Mouse (Mus musculus): ENCODE results near the gene Rnaseh2a.

- no peak for TF ChIP-seq EP300 (IDR thresholded peaks at IDR 0.05; ENCODE audit: low read depth)
- TF ChIP-seq CTCF (IDR thresholded peaks at IDR 0.05; ENCODE audit: low read depth): no peak
Observed at GRCm38 (mm10) chr8:85014431-85014830, 44.9 kb upstream of the Rnaseh2a start, which contains the start of gene Best2.

All from heart, postnatal 0 days (tissue).